Mouse (Mus musculus) spleen, postnatal 36 days (tissue): ENCODE measurements at regions not wholly inside any gene's neighbourhood (a gene's known extent, or its start where the extent isn't known, plus 50 kb on each side); places are given as distances from the start of the nearest gene placed in this dataset.
"Not testable (repeated sequence)": the region's sequence is repeated elsewhere in the genome, so short reads cannot be mapped to it uniquely, and the experiment has no call there.

Source experiments
- DNase-seq, 2 experiments: peaks; one replicate each; pipeline ENCODE4 v3.0.0; 2022; ENCODE audit warnings: low spot score in 2 of 2, mixed read lengths in 1 of 2

GRCm38 (mm10) chr3:81742124-81742523 lies 190.3 kb upstream of the Ctso start:
- DNase-seq: no peak

GRCm38 (mm10) chr3:81750164-81750563 lies 182.2 kb upstream of the Ctso start:
- DNase-seq: no peak

GRCm38 (mm10) chr3:81752955-81753354 lies 179.4 kb upstream of the Ctso start:
- no peak for DNase-seq

GRCm38 (mm10) chr3:81760383-81760782 lies 172.0 kb upstream of the Ctso start:
- DNase-seq: no peak

GRCm38 (mm10) chr3:81760914-81761313 lies 171.5 kb upstream of the Ctso start:
- peak; percentile 42 to 45 for DNase-seq

- no peak for DNase-seq
Observed at GRCm38 (mm10) chr3:81771812-81772211, 160.6 kb upstream of the Ctso start.

GRCm38 (mm10) chr3:81773012-81773411 lies 159.4 kb upstream of the Ctso start:
- no peak for DNase-seq

- DNase-seq: no peak
Observed at GRCm38 (mm10) chr3:81782081-81782480, 150.3 kb upstream of the Ctso start.

GRCm38 (mm10) chr3:81782921-81783541 lies 149.4 kb upstream of the Ctso start:
- peak; percentile 2 to 5 for DNase-seq

- DNase-seq: no peak
Observed at GRCm38 (mm10) chr3:81788915-81789314, 143.5 kb upstream of the Ctso start.

GRCm38 (mm10) chr3:81789664-81790063 lies 142.7 kb upstream of the Ctso start:
- DNase-seq: no peak

GRCm38 (mm10) chr3:81802096-81802495 lies 130.3 kb upstream of the Ctso start:
- DNase-seq: no peak

- no peak for DNase-seq
Observed at GRCm38 (mm10) chr3:81805745-81806144, 126.7 kb upstream of the Ctso start.

- no peak for DNase-seq
Observed at GRCm38 (mm10) chr3:81809604-81810003, 122.8 kb upstream of the Ctso start.

- no peak for DNase-seq
Observed at GRCm38 (mm10) chr3:81820304-81820703, 112.1 kb upstream of the Ctso start.

- DNase-seq: no peak
Observed at GRCm38 (mm10) chr3:81829525-81829924, 102.9 kb upstream of the Ctso start.

GRCm38 (mm10) chr3:81829966-81830599 lies 102.3 kb upstream of the Ctso start:
- no peak for DNase-seq

- peak in 1 of 2 experiments; percentile 10 for DNase-seq
Observed at GRCm38 (mm10) chr3:81835380-81836157, 96.8 kb upstream of the Ctso start.

GRCm38 (mm10) chr3:81836478-81836877 lies 95.9 kb upstream of the Ctso start:
- DNase-seq: no peak

- DNase-seq: not testable (repeated sequence)
Observed at GRCm38 (mm10) chr3:81838121-81838520, 94.3 kb upstream of the Ctso start.

- DNase-seq: no peak
Observed at GRCm38 (mm10) chr3:81864487-81864886, 67.9 kb upstream of the Ctso start.
